Mouse (Mus musculus) thymus, adult 2 months (tissue): ENCODE measurements around the gene Nt5c3b.

Experiments
- CTCF ChIP-seq: fragments of 200-500 bp; IDR thresholded peaks from 2 replicates; pipeline ENCODE4 v1.5.1; 2012; ENCODE audit warnings: mild to moderate bottlenecking, control low read depth, low read length, moderate library complexity, borderline replicate concordance; ENCODE audit not compliant: control insufficient read depth, poor library complexity, insufficient read depth; ENCODE audit errors: extremely low read depth
- POLR2A ChIP-seq: fragments of 200-500 bp; IDR thresholded peaks from 2 replicates; pipeline ENCODE4 v1.6.1; 2012; ENCODE audit warnings: mild to moderate bottlenecking, low read length, control low read depth, moderate library complexity; ENCODE audit not compliant: control insufficient read depth, poor library complexity, insufficient read depth; ENCODE audit errors: extremely low read depth

DNA sequence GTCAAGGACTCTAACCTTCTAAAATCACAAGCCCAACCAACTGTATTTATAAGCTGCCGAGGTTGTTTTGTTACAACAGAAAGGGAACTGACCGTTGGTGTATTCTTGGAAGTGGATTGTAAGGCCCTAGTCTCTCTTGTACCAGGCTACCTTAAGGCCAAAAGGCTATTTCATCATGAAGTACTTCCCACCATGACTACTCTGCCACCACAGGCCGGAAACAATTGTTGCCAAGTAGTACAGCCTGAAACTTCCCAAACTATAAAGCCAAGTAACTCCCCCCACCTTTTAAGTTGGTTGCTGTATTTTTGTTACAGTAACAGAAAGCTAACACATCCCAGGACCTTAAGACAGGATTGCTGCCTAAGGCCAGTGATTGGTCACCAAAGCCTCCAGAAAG, 14.8 kb downstream of the Nt5c3b start:
- TF ChIP-seq POLR2A, result no peak
- TF ChIP-seq CTCF, result no peak
